Mouse (Mus musculus): ENCODE results near the gene 4930404H24Rik.

GRCm38 (mm10) chr2:153507969-153508368 is 15.4 kb downstream of the 4930404H24Rik start:
- TF ChIP-seq CTCF (IDR thresholded peaks at IDR 0.05; ENCODE audit: borderline replicate concordance, insufficient read depth, low read depth, low read length) (no peak), POLR2A (IDR thresholded peaks at IDR 0.05; ENCODE audit: borderline replicate concordance, insufficient read depth, low read length) (no peak)
